Mouse (Mus musculus) 3134 (cell line): ENCODE results near the gene Amt.

Experiments used
- DNase-seq: peaks from one replicate; pipeline ENCODE4 v3.0.0-alpha.2; 2011; ENCODE audit warnings: low spot score; ENCODE audit not compliant: insufficient read length; ENCODE audit errors: extremely low read depth

Amt gene

GRCm38 (mm10) chr9:108338551-108338885, 41.9 kb downstream of the Amt start:
- no peak for DNase-seq

- peak; percentile 92 for DNase-seq
These were observed 42.5 kb downstream of the Amt start, which contains the start of gene Gpx1 for GRCm38 (mm10) chr9:108338886-108339781. TSS of gene Gpx1 (plus strand) at chr9:108338903.

GRCm38 (mm10) chr9:108339886-108340257, 43.2 kb downstream of the Amt start:
- no peak for DNase-seq

- no peak for DNase-seq
These were observed 43.8 kb downstream of the Amt start for GRCm38 (mm10) chr9:108340258-108341138.

- no peak for DNase-seq
These were observed 44.5 kb downstream of the Amt start for GRCm38 (mm10) chr9:108341139-108341475.

GRCm38 (mm10) chr9:108341801-108342200, 45.1 kb downstream of the Amt start:
- peak; percentile 48 for DNase-seq

GRCm38 (mm10) chr9:108342301-108342831, 45.7 kb downstream of the Amt start:
- DNase-seq = no peak

GRCm38 (mm10) chr9:108343331-108343730, 46.7 kb downstream of the Amt start:
- DNase-seq = no peak

- no peak for DNase-seq
These were observed 47.2 kb downstream of the Amt start for GRCm38 (mm10) chr9:108343835-108344234.

- DNase-seq = no peak
These were observed 47.8 kb downstream of the Amt start for GRCm38 (mm10) chr9:108344471-108344870.

GRCm38 (mm10) chr9:108347024-108347423, 50.4 kb downstream of the Amt start:
- DNase-seq = no peak

GRCm38 (mm10) chr9:108347540-108348289, 51.1 kb downstream of the Amt start, which contains the start of gene Usp4:
TSS of gene Usp4 (plus strand) at chr9:108347853.
- DNase-seq = peak; percentile 93

- DNase-seq = no peak
These were observed 51.6 kb downstream of the Amt start for GRCm38 (mm10) chr9:108348290-108348680.

- no peak for DNase-seq
These were observed 53.1 kb downstream of the Amt start for GRCm38 (mm10) chr9:108349727-108350126.
